Mouse (Mus musculus): ENCODE results near the gene Smg6. TPM values are rescaled to one million over a fixed set of nuclear protein-coding genes. Genes with fewer than 3 reads are reported as not detected.

Gene Smg6
- polyA plus RNA-seq, 1 experiment, result 25.3 TPM

DNA sequence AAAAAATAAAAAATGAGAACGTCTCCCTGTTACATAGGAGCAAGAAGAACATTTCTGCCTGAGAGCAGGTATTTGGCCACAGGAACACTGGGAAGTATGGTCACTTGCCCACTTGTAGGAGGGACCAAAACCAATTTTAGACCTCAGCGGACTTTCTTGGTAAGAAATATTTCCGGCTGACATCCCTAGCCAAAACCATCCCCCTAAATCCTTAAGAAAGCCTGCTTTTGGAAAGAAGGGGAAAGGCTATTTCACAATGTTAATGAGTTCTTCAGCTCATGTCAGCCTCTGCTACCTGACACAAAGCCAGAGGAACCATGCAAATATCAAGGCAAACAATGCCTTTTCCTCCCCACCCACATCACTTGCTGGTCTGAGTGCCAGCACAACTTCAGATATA, 108.5 kb downstream of the Smg6 start:
- Histone ChIP-seq H3K9ac (ENCODE audit: low read depth, poor library complexity, severe bottlenecking) (no peak overlapping the region), H3K4me3 (ENCODE audit: low read depth, low read length) (no peak overlapping the region), H3K4me1 (ENCODE audit: control insufficient read depth, insufficient read depth, low read length) (no peaks in the 10 kb centered on the region), H3K27me3 (ENCODE audit: control insufficient read depth, insufficient read depth, low read length, poor library complexity, severe bottlenecking) (no peaks in the 10 kb centered on the region), H3K9me3 (replicated peaks; ENCODE audit: control insufficient read depth, insufficient read depth, low read length, poor library complexity, severe bottlenecking) (no peaks in the 10 kb centered on the region), H3K27ac (ENCODE audit: insufficient read depth, low read length) (no peak overlapping the region), H3K36me3 (ENCODE audit: control insufficient read depth, insufficient read depth, low read length, poor library complexity, severe bottlenecking) (no peaks in the 10 kb centered on the region)
- TF ChIP-seq CTCF (IDR thresholded peaks at IDR 0.05; ENCODE audit: low read depth, low read length), result no peak
- TF ChIP-seq POLR2A (IDR thresholded peaks at IDR 0.05; ENCODE audit: insufficient read depth, low read length), result no peak
- no peak for TF ChIP-seq EP300 (IDR thresholded peaks at IDR 0.05; ENCODE audit: insufficient read depth, low read depth, low read length)

DNA sequence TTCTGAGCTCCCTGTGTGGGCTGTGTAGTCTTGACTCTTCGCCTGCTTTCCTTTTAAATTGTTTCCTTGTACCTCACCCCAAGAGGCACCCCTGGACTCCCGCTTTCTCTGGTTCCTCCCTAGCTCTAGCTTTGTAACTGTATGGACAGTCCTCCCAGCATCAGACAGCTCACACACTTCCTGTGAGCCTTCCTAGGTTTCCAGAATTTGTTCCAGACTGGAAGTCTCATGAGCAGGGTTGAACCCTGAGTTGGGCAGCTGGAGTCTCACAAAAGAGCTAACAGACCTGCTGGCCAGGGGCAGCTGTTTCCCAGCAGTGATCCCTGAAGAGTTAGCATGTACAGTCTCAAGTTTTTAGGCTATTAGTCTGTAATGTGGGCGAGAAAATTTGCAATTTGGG, 118.7 kb downstream of the Smg6 start:
- no peak overlapping the region for H3K4me3 ChIP-seq (ENCODE audit: low read depth, low read length)
- no peak for TF ChIP-seq EP300 (IDR thresholded peaks at IDR 0.05; ENCODE audit: insufficient read depth, low read depth, low read length)
- TF ChIP-seq POLR2A (IDR thresholded peaks at IDR 0.05; ENCODE audit: insufficient read depth, low read length), result no peak
- TF ChIP-seq CTCF (IDR thresholded peaks at IDR 0.05; ENCODE audit: low read depth, low read length), result no peak

DNA sequence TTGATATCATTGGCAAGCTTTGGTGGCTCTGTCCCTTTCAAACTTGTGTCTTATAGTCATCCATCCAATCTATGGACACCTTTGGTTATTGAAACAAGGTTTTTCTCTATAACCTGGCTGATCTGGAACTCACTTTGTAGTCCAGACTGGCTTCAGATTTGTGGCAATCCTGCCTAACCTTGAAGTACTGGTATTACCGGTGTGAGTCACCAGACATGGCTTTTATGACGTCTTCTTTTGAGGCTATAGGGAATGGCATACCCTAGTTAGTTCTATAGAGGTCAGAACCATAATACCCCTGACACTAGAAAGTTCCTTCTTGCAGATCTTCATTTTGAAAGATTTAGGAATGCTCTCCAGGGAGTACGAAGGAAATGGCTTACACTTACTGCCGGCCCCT, 120.2 kb downstream of the Smg6 start:
- Histone ChIP-seq H3K36me3 (ENCODE audit: control insufficient read depth, insufficient read depth, low read length, poor library complexity, severe bottlenecking) (peaks cover 4% of the 10 kb centered on the region; the same call in 1 of the 2 replicates), H3K4me3 (ENCODE audit: low read depth, low read length) (no peak overlapping the region), H3K4me1 (ENCODE audit: control insufficient read depth, insufficient read depth, low read length) (no peaks in the 10 kb centered on the region), H3K27me3 (ENCODE audit: control insufficient read depth, insufficient read depth, low read length, poor library complexity, severe bottlenecking) (no peaks in the 10 kb centered on the region), H3K27ac (ENCODE audit: insufficient read depth, low read length) (no peak overlapping the region), H3K9me3 (replicated peaks; ENCODE audit: control insufficient read depth, insufficient read depth, low read length, poor library complexity, severe bottlenecking) (no peaks in the 10 kb centered on the region), H3K9ac (ENCODE audit: low read depth, poor library complexity, severe bottlenecking) (no peak overlapping the region)
- TF ChIP-seq CTCF (IDR thresholded peaks at IDR 0.05; ENCODE audit: low read depth, low read length) (no peak), POLR2A (IDR thresholded peaks at IDR 0.05; ENCODE audit: insufficient read depth, low read length) (no peak), EP300 (IDR thresholded peaks at IDR 0.05; ENCODE audit: insufficient read depth, low read depth, low read length) (no peak)

More for the DNA sequence above, 118.7 kb downstream of the Smg6 start:
- H3K36me3 ChIP-seq (ENCODE audit: control insufficient read depth, insufficient read depth, low read length, poor library complexity, severe bottlenecking), result peaks cover 3% of the 10 kb centered on the region; the same call in 1 of the 2 replicates
- no peaks in the 10 kb centered on the region for H3K27me3 ChIP-seq (ENCODE audit: control insufficient read depth, insufficient read depth, low read length, poor library complexity, severe bottlenecking)
- no peak overlapping the region for H3K9ac ChIP-seq (ENCODE audit: low read depth, poor library complexity, severe bottlenecking)
- H3K27ac ChIP-seq (ENCODE audit: insufficient read depth, low read length), result no peak overlapping the region
- no peaks in the 10 kb centered on the region for H3K4me1 ChIP-seq (ENCODE audit: control insufficient read depth, insufficient read depth, low read length)
- no peaks in the 10 kb centered on the region for H3K9me3 ChIP-seq (replicated peaks; ENCODE audit: control insufficient read depth, insufficient read depth, low read length, poor library complexity, severe bottlenecking)

DNA sequence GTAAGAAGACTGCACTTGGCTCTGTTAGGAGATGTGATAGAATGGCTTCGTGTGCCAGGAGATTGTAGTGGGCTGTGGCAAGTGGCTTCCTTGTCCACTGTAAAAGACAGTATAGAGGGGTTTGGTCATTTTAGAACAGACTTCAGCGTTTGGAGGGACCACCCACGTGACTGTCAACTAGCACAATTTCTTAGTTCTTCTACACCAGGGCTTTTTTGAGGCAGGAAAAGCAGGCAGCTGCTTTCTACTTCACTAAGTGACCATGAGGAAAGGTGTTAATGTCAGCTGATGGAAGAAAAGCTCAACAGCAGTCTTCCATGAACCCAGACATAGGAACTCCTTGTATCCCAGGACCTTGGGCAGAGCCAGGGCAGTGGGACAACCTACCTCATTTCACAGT, 121.0 kb downstream of the Smg6 start:
- Histone ChIP-seq H3K36me3 (ENCODE audit: control insufficient read depth, insufficient read depth, low read length, poor library complexity, severe bottlenecking) (0 out of 2 replicates have a peak, but pooled peaks cover 4% of the 10 kb centered on the region), H3K9me3 (replicated peaks; ENCODE audit: control insufficient read depth, insufficient read depth, low read length, poor library complexity, severe bottlenecking) (no peaks in the 10 kb centered on the region), H3K4me1 (ENCODE audit: control insufficient read depth, insufficient read depth, low read length) (no peaks in the 10 kb centered on the region), H3K4me3 (ENCODE audit: low read depth, low read length) (no peak overlapping the region), H3K27me3 (ENCODE audit: control insufficient read depth, insufficient read depth, low read length, poor library complexity, severe bottlenecking) (no peaks in the 10 kb centered on the region), H3K9ac (ENCODE audit: low read depth, poor library complexity, severe bottlenecking) (no peak overlapping the region), H3K27ac (ENCODE audit: insufficient read depth, low read length) (no peak overlapping the region)
- TF ChIP-seq EP300 (IDR thresholded peaks at IDR 0.05; ENCODE audit: insufficient read depth, low read depth, low read length) (no peak), CTCF (IDR thresholded peaks at IDR 0.05; ENCODE audit: low read depth, low read length) (no peak), POLR2A (IDR thresholded peaks at IDR 0.05; ENCODE audit: insufficient read depth, low read length) (no peak)

DNA sequence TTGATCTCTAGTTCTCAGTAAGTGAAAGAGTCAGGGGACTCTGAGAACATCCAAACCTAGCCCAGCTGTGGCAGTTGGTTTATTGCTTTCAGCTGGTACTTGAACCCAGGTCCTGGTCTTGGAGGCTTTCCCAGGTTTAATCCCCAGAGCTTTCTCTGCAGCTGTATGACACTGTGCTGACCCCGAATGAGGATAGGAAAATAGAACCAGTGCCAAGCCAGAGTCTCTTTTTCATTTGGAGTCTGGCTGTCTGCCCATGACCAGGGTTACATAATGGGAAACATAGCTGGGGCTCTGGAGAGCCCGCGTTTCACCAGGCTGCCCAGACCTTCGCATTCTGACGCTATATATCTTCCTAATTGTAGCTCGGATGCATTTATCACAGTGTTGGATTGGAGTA, 121.4 kb downstream of the Smg6 start:
- TF ChIP-seq EP300 (IDR thresholded peaks at IDR 0.05; ENCODE audit: insufficient read depth, low read depth, low read length) (no peak), POLR2A (IDR thresholded peaks at IDR 0.05; ENCODE audit: insufficient read depth, low read length) (no peak), CTCF (IDR thresholded peaks at IDR 0.05; ENCODE audit: low read depth, low read length) (no peak)
- Histone ChIP-seq H3K4me1 (ENCODE audit: control insufficient read depth, insufficient read depth, low read length) (no peaks in the 10 kb centered on the region), H3K4me3 (ENCODE audit: low read depth, low read length) (no peak overlapping the region), H3K9me3 (replicated peaks; ENCODE audit: control insufficient read depth, insufficient read depth, low read length, poor library complexity, severe bottlenecking) (no peaks in the 10 kb centered on the region), H3K27me3 (ENCODE audit: control insufficient read depth, insufficient read depth, low read length, poor library complexity, severe bottlenecking) (no peaks in the 10 kb centered on the region), H3K27ac (ENCODE audit: insufficient read depth, low read length) (no peak overlapping the region), H3K9ac (ENCODE audit: low read depth, poor library complexity, severe bottlenecking) (no peak overlapping the region), H3K36me3 (ENCODE audit: control insufficient read depth, insufficient read depth, low read length, poor library complexity, severe bottlenecking) (0 out of 2 replicates have a peak, but pooled peaks cover 4% of the 10 kb centered on the region)

DNA sequence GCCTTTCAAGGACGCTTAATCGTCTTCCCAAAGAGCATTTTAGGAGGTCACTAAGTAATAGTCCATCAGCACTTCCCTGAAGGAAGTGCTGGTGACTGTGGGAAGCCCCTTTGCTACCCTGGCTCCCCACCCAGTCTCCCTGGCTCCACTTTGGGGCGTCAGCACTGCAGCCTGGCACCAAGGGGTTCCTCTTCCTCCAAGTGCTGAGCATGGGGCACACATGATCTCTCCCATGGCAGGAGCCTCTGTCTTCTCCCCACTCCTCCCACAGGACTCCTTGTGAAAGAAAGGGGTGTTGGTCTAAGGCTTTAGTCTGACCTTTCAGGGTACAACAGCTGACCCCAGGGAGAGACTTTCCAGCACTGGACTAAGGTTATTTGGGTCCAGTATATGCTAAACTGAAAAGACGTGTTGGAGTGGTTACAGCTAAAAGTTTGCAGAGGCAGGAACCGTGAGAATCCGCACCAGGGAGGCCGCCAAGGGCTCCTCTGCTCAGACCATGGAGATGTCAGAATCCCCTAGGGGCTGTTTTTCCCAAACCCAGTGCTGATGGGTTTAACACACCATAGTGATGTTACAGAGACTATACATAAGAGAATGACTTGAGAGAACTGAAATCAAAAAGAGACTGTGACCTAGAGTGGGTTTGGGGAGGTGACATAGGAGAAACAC, 122.2 kb downstream of the Smg6 start:
- H3K4me3 ChIP-seq (ENCODE audit: low read depth, low read length), result no peak overlapping the region
- no peaks in the 10 kb centered on the region for H3K9me3 ChIP-seq (replicated peaks; ENCODE audit: control insufficient read depth, insufficient read depth, low read length, poor library complexity, severe bottlenecking)
- H3K36me3 ChIP-seq (ENCODE audit: control insufficient read depth, insufficient read depth, low read length, poor library complexity, severe bottlenecking), result 0 out of 2 replicates have a peak, but pooled peaks cover 4% of the 10 kb centered on the region
- TF ChIP-seq EP300 (IDR thresholded peaks at IDR 0.05; ENCODE audit: insufficient read depth, low read depth, low read length) (no peak), POLR2A (IDR thresholded peaks at IDR 0.05; ENCODE audit: insufficient read depth, low read length) (no peak), CTCF (IDR thresholded peaks at IDR 0.05; ENCODE audit: low read depth, low read length) (no peak)
- H3K9ac ChIP-seq (ENCODE audit: low read depth, poor library complexity, severe bottlenecking), result no peak overlapping the region
- H3K27ac ChIP-seq (ENCODE audit: insufficient read depth, low read length), result no peak overlapping the region
- H3K27me3 ChIP-seq (ENCODE audit: control insufficient read depth, insufficient read depth, low read length, poor library complexity, severe bottlenecking), result no peaks in the 10 kb centered on the region
- no peaks in the 10 kb centered on the region for H3K4me1 ChIP-seq (ENCODE audit: control insufficient read depth, insufficient read depth, low read length)

Measured in ES-Bruce4 (cell line).